Mouse (Mus musculus) liver, adult 2 months (tissue): ENCODE results near the gene Ppp2r2c. TPM values are rescaled to one million over a fixed set of nuclear protein-coding genes. Genes with fewer than 3 reads are reported as not detected.

ENCODE experiments used
- DNase-seq: peaks from one replicate; pipeline ENCODE4 v3.0.0-alpha.2; 2011; ENCODE audit warnings: low read depth, low spot score; ENCODE audit errors: extremely low read depth
- H3K27ac ChIP-seq: fragments of 200-500 bp; replicated peaks from 2 replicates; pipeline ENCODE4 v1.5.1; 2012; ENCODE audit warnings: low read depth, mild to moderate bottlenecking, control low read depth, inconsistent platforms, low read length; ENCODE audit not compliant: insufficient read depth
- H3K27me3 ChIP-seq: fragments of 200-500 bp; 2 replicates; pipeline ENCODE4 v1.6.1; 2012; ENCODE audit warnings: mild to moderate bottlenecking, moderate library complexity, low read length, inconsistent platforms; ENCODE audit not compliant: control insufficient read depth, insufficient read depth
- H3K36me3 ChIP-seq: fragments of 200-500 bp; 2 replicates; pipeline ENCODE4 v1.6.1; 2012; ENCODE audit warnings: low read length, inconsistent platforms; ENCODE audit not compliant: control insufficient read depth, insufficient read depth
- H3K4me1 ChIP-seq: fragments of 200-500 bp; 2 replicates; pipeline ENCODE4 v1.6.1; 2011; ENCODE audit warnings: low read length; ENCODE audit not compliant: control insufficient read depth, insufficient read depth
- H3K4me3 ChIP-seq: fragments of 200-500 bp; 2 replicates; pipeline ENCODE4 v1.5.1; 2011; ENCODE audit warnings: low read depth, mild to moderate bottlenecking, control low read depth, low read length, moderate library complexity; ENCODE audit not compliant: insufficient read depth
- H3K79me2 ChIP-seq: fragments of 200-500 bp; 2 replicates; pipeline ENCODE4 v1.6.1; 2012; ENCODE audit warnings: inconsistent platforms, mild to moderate bottlenecking, low read length, moderate library complexity; ENCODE audit not compliant: control insufficient read depth, insufficient read depth
- H3K9ac ChIP-seq: fragments of 200-500 bp; 2 replicates; pipeline ENCODE4 v1.6.1; 2012; ENCODE audit warnings: low read depth, mild to moderate bottlenecking, control low read depth, inconsistent platforms, low read length
- CTCF ChIP-seq: fragments of 200-500 bp; IDR thresholded peaks from 2 replicates; pipeline ENCODE4 v1.5.1; 2011; ENCODE audit warnings: low read depth, low read length, control low read depth
- POLR2A ChIP-seq: fragments of 200-500 bp; IDR thresholded peaks from 2 replicates; pipeline ENCODE4 v1.6.1; 2011; ENCODE audit warnings: low read length, control low read depth; ENCODE audit not compliant: insufficient read depth; ENCODE audit errors: extremely low read depth
- WGBS: fragments of 180-500 bp; shearing (Covaris S2); methylation state at CpG from one replicate; pipeline ENCODE4 v1.1.7; 2018; 5-methylcytosine and 5-hydroxymethylcytosine counted together
- polyA plus RNA-seq: library from polyadenylated mRNA; depleted of rRNA; stranded (reverse); fragments of >200 nt; gene quantifications from 2 replicates; pipeline ENCODE4 v1.2.3, GENCODE M21; 2012; rRNA removed
- total RNA-seq: library from RNA; depleted of rRNA; stranded (reverse); fragments of >200 nt; gene quantifications from 2 replicates; pipeline ENCODE4 v1.2.3, GENCODE M21; 2014; rRNA removed

Ppp2r2c gene
- total RNA-seq (under 0.01 and 0.13 TPM in 2 replicates), polyA plus RNA-seq (not detected in 2 replicates)

- TF ChIP-seq CTCF (no peak), POLR2A (no peak)
These were observed at the start of gene Ppp2r2c for GRCm38 (mm10) chr5:36868266-36869090. Ppp2r2c (plus strand) TSS chr5:36868513.

DNA sequence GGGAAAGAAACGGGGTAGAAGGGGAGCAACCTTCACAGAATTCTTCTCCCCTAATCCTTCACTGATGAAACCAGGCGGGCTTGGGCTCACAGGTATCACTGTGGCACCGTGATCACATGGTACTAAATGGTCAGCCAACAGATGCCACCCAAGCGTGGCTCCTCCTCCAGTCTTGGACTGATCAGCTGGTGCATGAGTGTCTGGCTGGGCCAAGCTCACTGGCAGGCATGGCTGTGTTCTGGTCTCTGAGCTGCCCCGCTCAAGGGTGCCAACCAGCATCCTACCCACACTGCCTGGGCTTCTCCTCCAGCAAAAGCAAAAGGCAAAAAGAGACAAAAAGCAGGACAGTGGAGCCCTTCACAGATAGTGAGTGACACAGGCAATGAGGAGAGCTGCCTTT is 48.6 kb upstream of the Ppp2r2c start:
- H3K4me3 ChIP-seq, result no peak overlapping the region
- H3K9ac ChIP-seq, result no peak overlapping the region
- no peaks in the 10 kb centered on the region for H3K79me2 ChIP-seq
- 90% methylated on average over 5 of the region's 5 CpGs for WGBS
- no peak overlapping the region for H3K27ac ChIP-seq
- H3K36me3 ChIP-seq, result no peaks in the 10 kb centered on the region
- H3K4me1 ChIP-seq, result no peaks in the 10 kb centered on the region
- TF ChIP-seq POLR2A (no peak), CTCF (no peak)
- no peaks in the 10 kb centered on the region for H3K27me3 ChIP-seq
- no peak for DNase-seq

More at GRCm38 (mm10) chr5:36868266-36869090, at the start of gene Ppp2r2c:
- Histone ChIP-seq H3K9ac (no peak within 1 kb of the TSS), H3K27ac (no peak within 1 kb of the TSS), H3K79me2 (no peaks in the 10 kb centered on the region), H3K36me3 (no peaks in the 10 kb centered on the region), H3K27me3 (peaks cover 8% of the 10 kb centered on the region; the same call in 1 of the 2 replicates), H3K4me3 (no peak within 1 kb of the TSS), H3K4me1 (no peaks in the 10 kb centered on the region)
- 5% methylated on average over 104 of the region's 108 CpGs for WGBS
- no peak for DNase-seq

- 52% methylated on average over 6 of the region's 6 CpGs for WGBS
- TF ChIP-seq CTCF, result peak; percentile 92
- TF ChIP-seq POLR2A, result no peak
- Histone ChIP-seq H3K27ac (no peak overlapping the region), H3K27me3 (no peaks in the 10 kb centered on the region), H3K79me2 (no peaks in the 10 kb centered on the region), H3K4me3 (no peak overlapping the region), H3K4me1 (no peaks in the 10 kb centered on the region), H3K9ac (no peak overlapping the region), H3K36me3 (no peaks in the 10 kb centered on the region)
- DNase-seq, result peak; percentile 29
These were observed 48.2 kb upstream of the Ppp2r2c start for GRCm38 (mm10) chr5:36820142-36820541.

GRCm38 (mm10) chr5:36822907-36823306 is 45.4 kb upstream of the Ppp2r2c start:
- H3K4me1 ChIP-seq, result no peaks in the 10 kb centered on the region
- H3K27me3 ChIP-seq, result no peaks in the 10 kb centered on the region
- H3K27ac ChIP-seq, result no peak overlapping the region
- WGBS, result 94% methylated on average over 4 of the region's 4 CpGs
- H3K4me3 ChIP-seq, result no peak overlapping the region
- DNase-seq, result no peak
- no peaks in the 10 kb centered on the region; the same call in 1 of the 2 replicates for H3K36me3 ChIP-seq
- H3K9ac ChIP-seq, result no peak overlapping the region
- H3K79me2 ChIP-seq, result no peaks in the 10 kb centered on the region
- no peak for TF ChIP-seq POLR2A
- no peak for TF ChIP-seq CTCF

- Histone ChIP-seq H3K27ac (no peak overlapping the region), H3K79me2 (no peaks in the 10 kb centered on the region), H3K4me3 (no peak overlapping the region), H3K27me3 (no peaks in the 10 kb centered on the region), H3K9ac (no peak overlapping the region), H3K36me3 (no peaks in the 10 kb centered on the region; the same call in 1 of the 2 replicates), H3K4me1 (peaks cover 3% of the 10 kb centered on the region; the same call in 1 of the 2 replicates)
- no peak for TF ChIP-seq POLR2A
- no peak for TF ChIP-seq CTCF
- 55% methylated on average over 4 of the region's 4 CpGs for WGBS
- peak; percentile 60 for DNase-seq
These were observed 39.2 kb upstream of the Ppp2r2c start for GRCm38 (mm10) chr5:36829098-36829497.
